Mouse (Mus musculus) right cerebral cortex, adult 2 months (tissue): ENCODE results near the gene Podn.

ENCODE experiments used
- DNase-seq, 2 experiments: peaks; one replicate each; pipeline ENCODE4 v3.0.0; 2021 to 2022; ENCODE audit warnings: low spot score in 2 of 2

Gene Podn

GRCm38 (mm10) chr4:108045136-108046107 is 50.8 kb downstream of the Podn start:
- no peak for DNase-seq

DNA sequence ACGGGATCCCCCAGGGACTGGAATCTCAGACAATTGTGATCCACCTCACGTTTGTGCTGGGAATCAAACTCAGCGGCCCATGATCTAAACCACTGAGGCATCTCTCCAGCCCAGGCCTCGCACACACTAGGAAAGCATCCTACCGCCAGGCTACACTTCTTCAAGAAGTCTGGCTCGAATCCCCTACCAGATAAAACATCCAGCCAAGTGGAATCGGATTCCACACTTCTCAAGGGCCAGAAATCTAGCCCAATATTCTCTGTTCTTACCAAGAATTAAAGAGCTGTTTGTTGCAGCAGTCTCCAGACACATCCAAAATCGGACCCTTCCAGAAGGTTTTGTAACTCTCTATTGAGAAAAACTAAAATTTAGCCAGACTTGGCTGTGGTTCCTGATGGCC is 59.2 kb downstream of the Podn start:
- no peak for DNase-seq

DNA sequence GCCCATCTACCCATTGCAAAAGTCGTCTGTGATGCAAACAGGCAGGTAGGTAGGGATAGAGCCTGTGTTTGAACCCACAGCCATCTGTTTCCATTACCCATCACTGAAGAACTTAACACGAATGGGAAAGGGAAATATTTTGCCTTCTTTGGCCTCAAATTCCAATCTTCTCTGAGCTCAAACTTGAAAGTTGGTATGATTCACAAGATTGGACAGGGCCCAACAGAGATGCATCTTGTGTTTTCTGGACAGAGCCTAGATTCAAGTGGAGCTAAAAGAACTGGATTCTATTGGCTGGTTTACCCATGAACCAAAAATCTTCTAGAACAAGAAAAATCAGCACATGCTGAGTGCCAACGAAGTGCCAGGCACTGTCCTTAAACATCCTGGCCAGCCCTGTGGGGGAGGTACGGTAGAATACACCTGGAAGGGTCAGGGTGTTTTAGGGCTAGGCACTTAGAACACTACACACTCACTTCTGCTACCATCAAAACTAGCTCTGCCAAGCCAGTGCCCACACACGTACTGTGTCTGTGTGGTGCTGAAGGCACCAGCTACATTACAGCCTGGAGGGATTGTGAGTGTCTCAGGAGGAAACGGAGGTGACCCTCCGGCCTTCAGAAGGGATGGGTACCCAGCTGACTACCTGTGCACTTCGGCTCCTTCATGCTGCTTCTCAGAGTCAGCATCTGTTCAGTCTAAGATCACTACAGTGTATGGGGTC is 63.0 kb downstream of the Podn start:
- DNase-seq: no peak

DNA sequence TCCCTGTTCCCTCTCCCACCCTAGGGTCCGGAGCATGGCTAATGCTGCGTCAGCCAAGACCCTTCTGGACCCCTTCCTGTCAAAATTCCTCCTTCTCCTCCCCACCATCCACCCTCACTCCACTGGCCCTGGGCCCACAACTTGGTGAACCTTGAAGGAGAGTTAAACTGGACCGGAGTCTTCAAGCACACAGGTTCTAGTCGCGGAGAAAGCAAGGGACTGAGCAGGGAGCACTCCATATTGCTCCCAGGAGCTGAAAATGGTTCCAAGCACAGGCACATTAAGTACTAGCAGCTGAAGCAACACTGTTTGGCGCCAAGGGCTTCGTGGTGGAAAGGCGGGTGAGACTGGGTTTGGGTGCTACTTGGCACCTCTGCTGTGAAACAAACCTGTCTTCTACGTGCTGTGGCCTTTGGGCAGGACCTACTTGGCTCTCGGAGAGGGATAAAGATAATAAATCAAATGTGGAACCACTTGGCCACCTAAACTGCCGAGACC is 63.8 kb downstream of the Podn start:
- DNase-seq: no peak

GRCm38 (mm10) chr4:108031502-108032351 is 64.5 kb downstream of the Podn start:
- peak; percentile 60 to 70 for DNase-seq

GRCm38 (mm10) chr4:108030888-108031501 is 65.2 kb downstream of the Podn start:
- no peak for DNase-seq

DNA sequence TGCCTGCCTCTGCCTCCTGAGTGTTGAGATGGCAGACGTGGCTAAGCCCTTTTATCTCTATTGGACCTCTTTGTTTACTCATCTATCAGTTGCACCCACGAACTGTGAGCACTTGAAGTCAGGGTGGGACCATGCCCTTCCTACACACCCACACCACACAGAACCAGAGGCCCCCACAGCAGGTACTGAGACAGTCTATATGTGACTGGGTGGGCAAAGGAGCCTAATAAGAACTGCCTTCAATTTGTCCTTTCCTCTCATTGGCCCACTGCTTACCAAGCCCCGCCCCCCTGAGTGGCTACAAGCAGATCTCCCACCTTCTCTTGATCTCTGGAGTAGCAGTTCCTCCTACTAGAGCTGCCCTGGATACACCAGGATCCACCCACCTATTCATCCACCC is 70.1 kb downstream of the Podn start:
- no peak for DNase-seq

DNA sequence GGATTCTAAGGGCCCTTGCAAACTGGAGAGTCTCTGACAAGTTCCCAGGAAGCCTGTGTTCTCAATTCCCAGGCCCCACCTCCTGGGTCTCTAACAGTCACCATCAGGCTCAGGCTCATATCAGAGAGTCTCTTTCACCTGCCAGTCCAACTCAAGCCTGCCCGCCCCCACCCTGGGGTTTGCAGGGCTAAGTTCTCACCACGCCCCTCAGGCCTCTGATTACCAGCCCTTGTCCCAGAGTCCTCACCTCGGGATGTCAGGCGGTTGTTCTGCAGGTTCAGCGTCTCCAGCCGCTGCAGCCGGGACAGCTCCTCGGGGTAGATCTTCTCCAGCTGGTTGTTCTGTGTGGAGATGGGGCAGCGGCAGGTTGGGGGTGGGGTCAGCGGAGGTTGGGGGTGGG is 71.0 kb downstream of the Podn start:
- no peak for DNase-seq

DNA sequence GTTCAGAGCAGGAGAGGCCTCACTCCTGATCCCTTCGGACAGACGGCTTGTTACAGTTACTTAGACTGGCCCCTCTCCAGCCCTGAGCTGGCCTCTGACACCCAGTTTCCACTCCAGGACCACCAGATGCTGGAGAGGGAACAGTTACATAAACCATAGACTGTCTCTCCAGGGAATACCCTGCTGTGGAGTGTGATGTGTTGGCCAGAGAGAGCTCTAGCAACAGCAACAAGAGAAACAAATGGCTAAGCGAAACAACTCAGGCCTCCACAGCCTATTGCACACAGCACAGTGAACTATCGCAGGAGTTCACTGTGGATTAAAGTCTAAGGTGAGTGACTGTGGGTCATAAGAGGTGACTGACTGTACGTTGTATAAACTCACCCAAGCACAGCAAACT is 71.6 kb downstream of the Podn start:
- no peak for DNase-seq

- DNase-seq: no peak
These were observed 73.1 kb downstream of the Podn start for GRCm38 (mm10) chr4:108023186-108023585.

- DNase-seq: no peak
These were observed 76.1 kb downstream of the Podn start for GRCm38 (mm10) chr4:108020178-108020577.

DNA sequence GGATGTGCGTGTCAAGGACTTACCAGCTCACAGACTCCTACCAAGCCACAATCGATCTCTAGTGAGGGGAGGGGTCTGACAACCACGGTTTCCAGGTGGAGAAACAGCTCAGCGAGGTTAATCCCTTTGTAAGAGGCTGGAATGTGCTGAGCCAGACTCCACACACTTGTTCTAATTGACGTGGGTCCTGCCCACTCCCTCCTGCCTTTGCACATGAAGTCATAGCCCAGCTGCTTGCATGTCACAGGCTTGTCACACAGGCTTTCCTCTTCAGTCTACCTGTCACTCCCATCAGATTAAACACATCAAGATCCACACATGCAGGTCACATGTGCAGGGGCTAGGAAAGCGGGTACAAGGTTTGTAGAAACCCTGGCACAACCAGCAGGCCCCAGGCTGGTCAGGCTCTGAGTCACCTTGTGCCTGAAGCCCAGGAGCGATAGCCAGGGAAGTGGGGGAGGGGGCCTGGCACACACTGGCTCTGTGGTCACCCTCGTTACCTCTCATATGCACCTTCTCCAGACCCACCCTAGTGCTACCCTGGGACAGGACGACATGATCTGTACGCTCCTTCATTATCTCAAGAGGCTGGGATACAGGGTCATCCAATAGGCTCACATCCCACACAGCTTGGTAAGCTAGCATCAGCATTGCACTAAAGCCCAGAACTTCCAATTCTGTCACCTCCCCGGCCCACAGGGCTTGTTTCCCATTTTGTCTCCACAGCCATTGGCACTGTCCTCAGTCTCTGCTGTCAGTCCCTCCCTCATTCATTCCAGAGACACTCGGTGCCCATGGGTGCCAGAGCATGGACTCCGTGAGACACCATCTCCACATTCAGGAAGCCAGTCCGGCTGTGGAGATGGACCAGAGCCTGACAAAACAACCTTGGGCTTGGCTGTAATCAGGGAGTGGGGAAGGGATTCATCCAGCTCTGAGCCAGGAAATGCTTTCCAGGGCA is 77.0 kb downstream of the Podn start:
- DNase-seq: peak; percentile 31 to 48

GRCm38 (mm10) chr4:108018241-108018923 is 77.9 kb downstream of the Podn start:
- DNase-seq: no peak

DNA sequence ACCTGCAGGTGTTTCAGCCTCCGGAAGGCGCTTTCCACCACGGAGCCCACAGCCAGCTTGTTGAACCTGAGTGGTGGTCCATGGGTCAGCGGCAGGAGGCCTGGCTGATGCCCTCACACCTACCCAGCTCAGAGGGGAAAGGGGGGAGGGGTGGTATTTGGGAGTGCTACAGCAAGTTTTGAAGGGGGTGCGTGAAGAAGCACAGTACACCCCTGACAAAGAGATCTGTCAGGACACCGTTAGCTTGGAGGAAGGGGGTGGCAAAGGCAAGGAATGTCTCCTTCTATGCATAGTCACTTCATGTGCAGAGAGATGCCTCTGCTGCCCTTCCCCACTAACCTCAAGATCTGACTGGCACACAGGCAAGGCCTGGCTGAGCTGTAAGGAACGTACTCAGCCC is 78.4 kb downstream of the Podn start:
- DNase-seq: no peak

GRCm38 (mm10) chr4:108016321-108016720 is 79.9 kb downstream of the Podn start:
- DNase-seq: no peak

- no peak for DNase-seq
These were observed 81.0 kb downstream of the Podn start for GRCm38 (mm10) chr4:108015067-108015765.

DNA sequence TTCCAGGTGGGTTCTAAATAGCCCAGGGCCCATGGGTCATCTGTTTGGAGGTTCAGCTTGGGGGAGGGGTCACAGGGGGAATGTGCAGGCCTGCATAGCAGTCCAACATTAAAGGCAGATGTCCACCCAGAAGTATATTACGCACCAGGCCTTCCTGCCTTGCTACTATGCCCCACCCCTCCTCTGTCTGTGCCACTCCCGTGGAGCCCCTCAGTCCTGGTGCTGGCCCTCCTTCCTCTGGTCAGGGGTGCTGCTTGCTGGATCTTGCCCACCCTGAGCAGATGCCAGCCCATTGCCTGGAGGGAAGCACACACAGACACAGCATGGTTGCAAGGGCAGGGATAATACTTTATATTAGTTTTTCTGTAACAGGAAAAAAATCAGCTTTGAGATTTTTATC is 81.8 kb downstream of the Podn start:
- DNase-seq: no peak

- DNase-seq: no peak
These were observed 87.7 kb downstream of the Podn start for GRCm38 (mm10) chr4:108008541-108008940.

DNA sequence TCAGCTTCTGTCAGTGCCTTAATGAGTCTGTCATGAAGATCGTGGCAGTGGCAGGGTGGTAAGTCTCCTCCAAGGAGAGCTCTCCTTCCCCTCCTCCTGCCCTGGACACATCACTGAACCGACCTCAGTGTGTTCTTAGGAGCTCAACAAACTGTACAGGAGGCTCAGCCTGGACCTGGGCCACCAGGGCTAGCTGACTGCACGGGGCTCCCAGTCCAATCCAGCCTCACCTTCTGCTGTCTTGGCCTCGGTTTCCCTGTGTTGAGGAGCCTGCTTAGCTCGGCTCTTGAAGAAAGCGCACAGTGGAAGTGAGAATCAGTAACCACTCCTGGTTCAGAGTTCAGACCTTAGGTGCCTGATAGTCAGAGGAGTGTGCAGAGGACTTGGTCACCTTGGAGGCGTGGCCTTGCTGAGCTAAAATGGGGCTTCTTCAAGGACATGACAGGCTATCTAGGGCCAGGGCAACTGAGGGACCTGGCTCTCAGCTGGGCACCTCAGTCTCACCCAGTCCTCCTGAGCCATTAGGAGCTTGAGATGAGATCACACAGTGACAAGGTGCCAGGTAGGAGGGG is 88.6 kb downstream of the Podn start:
- no peak for DNase-seq
